Mouse (Mus musculus): ENCODE data around the gene Atxn7l2.

DNA sequence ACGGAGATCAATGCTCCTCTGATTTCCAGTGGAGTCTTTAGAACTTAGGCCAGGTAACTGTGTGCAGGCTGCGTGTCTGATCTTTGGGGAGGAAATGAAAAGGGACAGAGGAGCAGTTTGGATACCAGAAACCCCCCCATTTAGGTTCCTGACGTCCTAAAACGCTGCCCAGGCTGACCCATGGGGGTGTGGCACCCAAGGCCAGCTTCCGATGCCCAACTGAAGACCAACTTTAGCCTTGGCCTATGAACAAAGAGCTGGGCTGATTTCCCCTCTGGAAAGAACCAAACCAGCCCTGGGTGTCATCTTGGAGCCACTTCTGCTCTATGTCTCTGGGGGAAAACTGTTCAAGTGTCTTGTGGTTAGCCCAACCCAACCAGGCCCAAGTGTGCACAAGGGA, 46.6 kb downstream of the Atxn7l2 start:
- TF ChIP-seq CTCF (IDR thresholded peaks at IDR 0.05 in 2 of 3, conservative IDR thresholded peaks at IDR 0.05 in 1 of 3; ENCODE audit: control insufficient read depth in 1 of 3, insufficient read depth in 1 of 3, low read depth in 2 of 3, low read length in 3 of 3, poor library complexity in 1 of 3, severe bottlenecking in 1 of 3) (no peak), UBTF (IDR thresholded peaks at IDR 0.05; ENCODE audit: borderline replicate concordance, insufficient read depth, low read depth, low read length) (no peak), KAT2A (conservative IDR thresholded peaks at IDR 0.05; ENCODE audit: low read depth, low read length) (no peak), POLR2A (IDR thresholded peaks at IDR 0.05; ENCODE audit: control insufficient read depth in 1 of 2, insufficient read depth in 1 of 2, low read depth in 1 of 2, low read length in 2 of 2, poor library complexity in 1 of 2) (no peak), GATA1 (IDR thresholded peaks at IDR 0.05; ENCODE audit: low read depth, low read length) (no peak), ELF1 (IDR thresholded peaks at IDR 0.05; ENCODE audit: low read depth, low read length) (no peak), ZKSCAN1 (IDR thresholded peaks at IDR 0.05; ENCODE audit: low read depth, low read length) (no peak), EP300 (IDR thresholded peaks at IDR 0.05; ENCODE audit: low read depth in 1 of 2, low read length in 2 of 2) (no peak), MXI1 (IDR thresholded peaks at IDR 0.05; ENCODE audit: low read depth, low read length) (no peak)

Data from MEL (cell line).